Mouse (Mus musculus) limb, embryonic 14.5 days (tissue): ENCODE measurements around the gene Pepd. TPM values are rescaled to one million over a fixed set of nuclear protein-coding genes. Genes with fewer than 3 reads are reported as not detected.

ENCODE experiments used
- ATAC-seq: fragments of 200-750 bp; cut with Nextera tagmentation; 2 replicates; pipeline ENCODE4 v1.8.0; 2017; ENCODE audit warnings: low read depth, moderate number of reproducible peaks, moderate TSS enrichment; ENCODE audit not compliant: low FRiP score
- DNase-seq: peaks from one replicate; pipeline ENCODE4 v3.0.0-alpha.2; 2015; ENCODE audit warnings: low spot score
- H3K27ac ChIP-seq: fragments of 300-500 bp; sonication (generic); replicated peaks from 2 replicates; pipeline ENCODE4 v1.5.1; 2014; ENCODE audit warnings: low read depth, mild to moderate bottlenecking, low read length, moderate library complexity, mixed read lengths
- H3K27me3 ChIP-seq: fragments of 300-500 bp; sonication (generic); 2 replicates; pipeline ENCODE4 v1.6.1; 2014; ENCODE audit warnings: low read length, mixed read lengths; ENCODE audit not compliant: control insufficient read depth, insufficient read depth
- H3K36me3 ChIP-seq: fragments of 300-500 bp; sonication (generic); 2 replicates; pipeline ENCODE4 v1.6.1; 2014; ENCODE audit warnings: mild to moderate bottlenecking, low read length, moderate library complexity, mixed read lengths; ENCODE audit not compliant: control insufficient read depth, insufficient read depth
- H3K4me1 ChIP-seq: fragments of 300-500 bp; sonication (generic); 2 replicates; pipeline ENCODE4 v1.6.1; 2014; ENCODE audit warnings: antibody characterized with exemption, low read length, mixed read lengths; ENCODE audit not compliant: control insufficient read depth, insufficient read depth
- H3K4me2 ChIP-seq: fragments of 300-500 bp; sonication (generic); replicated peaks from 2 replicates; pipeline ENCODE4 v1.6.1; 2014; ENCODE audit warnings: low read depth, mild to moderate bottlenecking, low read length, moderate library complexity; ENCODE audit not compliant: severe bottlenecking
- H3K4me3 ChIP-seq: fragments of 300-500 bp; sonication (generic); replicated peaks from 2 replicates; pipeline ENCODE4 v1.5.1; 2014; ENCODE audit warnings: low read length
- H3K9ac ChIP-seq: fragments of 300-500 bp; sonication (generic); 2 replicates; pipeline ENCODE4 v1.6.1; 2014; ENCODE audit warnings: mild to moderate bottlenecking, low read depth, low read length, moderate library complexity; ENCODE audit not compliant: severe bottlenecking
- H3K9me3 ChIP-seq: fragments of 300-500 bp; sonication (generic); 2 replicates; pipeline ENCODE4 v1.6.1; 2016; ENCODE audit warnings: low read length; ENCODE audit not compliant: control insufficient read depth
- POLR2A ChIP-seq: fragments of 200-500 bp; IDR thresholded peaks from 2 replicates; pipeline ENCODE4 v1.8.0; 2012; ENCODE audit warnings: inconsistent platforms, mild to moderate bottlenecking, moderate library complexity, borderline replicate concordance; ENCODE audit not compliant: insufficient read depth, insufficient read length; ENCODE audit errors: extremely low read depth
- WGBS: fragments of 180-500 bp; shearing (Covaris S2); extraction: QIAGEN DNeasy Blood & Tissue Kit; methylation state at CpG from one replicate; pipeline ENCODE4 v1.1.7; 2014; 5-methylcytosine and 5-hydroxymethylcytosine counted together
- polyA plus RNA-seq, 2 experiments: library from polyadenylated mRNA; depleted of rRNA in 1 of 2; stranded (reverse) in 1 of 2; unstranded in 1 of 2; fragments of >200 nt; fragmentation: Nextera tagmentation in 1 of 2; extraction: Ambion mirVana in 1 of 2; gene quantifications; 2 replicates each; pipeline versions ENCODE4 v1.2.1 to v1.2.3; 2012 to 2014

The Pepd gene
- polyA plus RNA-seq, 2 experiments = 51.4 to 78.4 TPM

- TF ChIP-seq POLR2A = no peak
- H3K9me3 ChIP-seq = no peaks in the 10 kb centered on the region
Observed at GRCm38 (mm10) chr7:35053161-35053560, 141.0 kb downstream of the Pepd start.

GRCm38 (mm10) chr7:35054286-35054685 is 142.1 kb downstream of the Pepd start:
- no peak overlapping the region for H3K9ac ChIP-seq
- H3K4me2 ChIP-seq = no peak overlapping the region
- no peak for TF ChIP-seq POLR2A
- H3K27ac ChIP-seq = no peak overlapping the region
- H3K4me1 ChIP-seq = peaks cover 10% of the 10 kb centered on the region
- H3K4me3 ChIP-seq = no peak overlapping the region
- DNase-seq (no peak), ATAC-seq (no peak)
- no peaks in the 10 kb centered on the region for H3K27me3 ChIP-seq
- H3K9me3 ChIP-seq = no peaks in the 10 kb centered on the region
- peaks cover 10% of the 10 kb centered on the region for H3K36me3 ChIP-seq
- 85% methylated on average over 1 of the region's 1 CpGs for WGBS

More at GRCm38 (mm10) chr7:35053161-35053560, 141.0 kb downstream of the Pepd start:
- Histone ChIP-seq H3K27ac (no peak overlapping the region), H3K4me1 (peaks cover 10% of the 10 kb centered on the region), H3K4me2 (no peak overlapping the region), H3K36me3 (peaks cover 19% of the 10 kb centered on the region), H3K9ac (no peak overlapping the region), H3K4me3 (no peak overlapping the region), H3K27me3 (no peaks in the 10 kb centered on the region)
- WGBS = 90% methylated on average over 3 of the region's 3 CpGs
- DNase-seq = no peak
- no peak for ATAC-seq

GRCm38 (mm10) chr7:35054977-35055618 is 142.9 kb downstream of the Pepd start:
- TF ChIP-seq POLR2A = no peak
- Histone ChIP-seq H3K36me3 (peaks cover 7% of the 10 kb centered on the region), H3K9me3 (no peaks in the 10 kb centered on the region), H3K4me1 (peaks cover 10% of the 10 kb centered on the region), H3K27ac (no peak overlapping the region), H3K9ac (peak overlapping the region; percentile 91), H3K4me2 (peak overlapping the region; percentile 63), H3K27me3 (no peaks in the 10 kb centered on the region), H3K4me3 (peak overlapping the region; percentile 93)
- ATAC-seq (no peak), DNase-seq (no peak)
- 54% methylated on average over 2 of the region's 2 CpGs for WGBS

GRCm38 (mm10) chr7:35055619-35056435 is 143.6 kb downstream of the Pepd start:
- Histone ChIP-seq H3K9ac (peak overlapping the region; percentile 91), H3K4me1 (peaks cover 10% of the 10 kb centered on the region), H3K27ac (peak overlapping the region; percentile 82), H3K36me3 (0 out of 2 replicates have a peak, but pooled peaks cover under 1% of the 10 kb centered on the region), H3K4me3 (peak overlapping the region; percentile 93), H3K4me2 (peak overlapping the region; percentile 63), H3K9me3 (no peaks in the 10 kb centered on the region), H3K27me3 (no peaks in the 10 kb centered on the region)
- peak; percentile 87 for ATAC-seq
- no peak for TF ChIP-seq POLR2A
- under 1% methylated on average over 43 of the region's 77 CpGs for WGBS
- no peak for DNase-seq

GRCm38 (mm10) chr7:35056436-35056864 is 144.3 kb downstream of the Pepd start, which contains the start of gene Cebpg:
Gene Cebpg, minus strand, starts transcription at chr7:35056573.
- peak within 1 kb of the TSS; percentile 82 for H3K27ac ChIP-seq
- H3K4me3 ChIP-seq = peak within 1 kb of the TSS; percentile 93
- DNase-seq = peak; percentile 88
- H3K36me3 ChIP-seq = no peaks in the 10 kb centered on the region
- H3K4me1 ChIP-seq = peaks cover 10% of the 10 kb centered on the region
- peak; percentile 98 for ATAC-seq
- 0% methylated on average over 45 of the region's 53 CpGs for WGBS
- no peaks in the 10 kb centered on the region for H3K9me3 ChIP-seq
- peak within 1 kb of the TSS; percentile 91 for H3K9ac ChIP-seq
- H3K4me2 ChIP-seq = peak within 1 kb of the TSS; percentile 74
- peak; percentile 39; the same call in 1 of the 2 replicates for TF ChIP-seq POLR2A
- no peaks in the 10 kb centered on the region for H3K27me3 ChIP-seq
